Mouse (Mus musculus) 3T3-L1 (cell line): ENCODE data around the gene Sec61b.

Source experiments
- DNase-seq: peaks from one replicate; pipeline ENCODE4 v3.0.0-alpha.2; 2015; ENCODE audit warnings: low read depth, low spot score

Gene Sec61b

GRCm38 (mm10) chr4:47473968-47474729, at the start of gene Sec61b, which contains the start of gene Alg2:
Gene Sec61b, plus strand, starts transcription at chr4:47474658.
Gene Alg2, minus strand, starts transcription at chr4:47474333.
- DNase-seq = peak; percentile 98

DNA sequence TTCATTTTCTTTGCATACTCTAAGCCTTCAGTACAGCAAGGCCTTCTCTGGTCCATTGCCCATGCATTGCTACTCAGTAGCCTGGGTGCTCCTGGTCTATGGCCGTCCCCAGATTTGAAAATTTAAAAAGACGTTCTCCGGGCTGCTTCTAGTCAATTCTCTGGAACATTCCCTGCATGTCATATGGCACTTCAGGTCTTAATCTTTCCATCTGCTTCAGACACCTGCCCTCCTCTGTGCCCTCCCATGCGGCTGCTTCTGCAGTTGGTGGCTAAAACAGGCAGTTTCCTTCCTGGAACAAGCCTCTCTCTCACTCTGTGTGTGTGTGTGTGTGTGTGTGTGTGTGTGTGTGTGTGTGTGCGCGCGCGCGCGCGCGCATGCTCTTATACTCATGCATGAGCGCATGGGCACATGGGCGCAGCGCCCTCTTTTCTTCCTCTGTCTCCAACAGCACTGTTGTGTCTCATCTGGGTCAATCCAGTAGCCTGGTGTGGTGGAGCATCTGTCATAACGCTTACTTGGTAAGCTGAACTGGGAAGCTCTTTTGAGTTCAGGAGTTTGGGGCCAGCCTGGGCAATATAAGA, 49.1 kb upstream of the Sec61b start:
- DNase-seq = no peak

DNA sequence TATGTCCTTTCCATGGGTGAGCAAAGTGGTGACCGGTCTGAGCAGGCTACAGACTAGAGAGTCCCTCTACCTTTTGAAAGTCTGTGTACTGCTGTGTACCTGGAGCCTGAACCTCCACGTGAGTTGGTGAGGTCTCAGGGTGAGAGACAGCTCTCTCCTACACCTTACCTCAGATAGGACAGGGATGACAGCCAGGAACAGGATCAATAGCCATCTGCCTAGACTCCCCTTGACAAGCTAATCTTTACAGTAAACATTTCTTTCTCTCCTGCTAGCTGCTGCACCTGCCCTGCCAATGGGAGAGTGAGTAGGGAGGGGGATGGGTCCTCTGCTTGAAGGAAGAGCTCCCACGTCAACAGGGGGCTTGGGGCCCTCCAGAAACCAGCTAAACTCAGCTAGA, 46.9 kb upstream of the Sec61b start:
- no peak for DNase-seq

- peak; percentile 30 for DNase-seq
Observed at GRCm38 (mm10) chr4:47430557-47430956, 43.9 kb upstream of the Sec61b start.

- DNase-seq = no peak
Observed at GRCm38 (mm10) chr4:47431081-47431480, 43.4 kb upstream of the Sec61b start.

DNA sequence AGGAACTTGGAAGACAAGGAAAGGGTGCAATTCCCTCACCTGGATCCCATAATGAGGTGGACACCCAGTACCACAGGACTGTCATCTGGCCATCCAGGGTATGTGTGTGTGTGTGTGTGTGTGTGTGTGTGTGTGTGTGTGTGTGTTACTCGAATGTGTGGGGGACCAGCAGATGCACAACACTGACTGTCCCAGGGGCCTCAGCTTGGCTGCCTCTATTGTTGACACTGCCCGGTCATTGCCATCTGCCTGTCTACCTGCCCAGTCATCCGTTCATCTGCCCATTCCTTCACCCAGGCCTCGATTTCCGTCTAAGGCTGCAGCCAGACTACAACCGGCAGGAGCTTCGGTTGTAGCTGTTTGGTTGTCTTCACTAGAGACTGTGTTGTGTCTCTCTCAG, 41.7 kb upstream of the Sec61b start:
- no peak for DNase-seq

DNA sequence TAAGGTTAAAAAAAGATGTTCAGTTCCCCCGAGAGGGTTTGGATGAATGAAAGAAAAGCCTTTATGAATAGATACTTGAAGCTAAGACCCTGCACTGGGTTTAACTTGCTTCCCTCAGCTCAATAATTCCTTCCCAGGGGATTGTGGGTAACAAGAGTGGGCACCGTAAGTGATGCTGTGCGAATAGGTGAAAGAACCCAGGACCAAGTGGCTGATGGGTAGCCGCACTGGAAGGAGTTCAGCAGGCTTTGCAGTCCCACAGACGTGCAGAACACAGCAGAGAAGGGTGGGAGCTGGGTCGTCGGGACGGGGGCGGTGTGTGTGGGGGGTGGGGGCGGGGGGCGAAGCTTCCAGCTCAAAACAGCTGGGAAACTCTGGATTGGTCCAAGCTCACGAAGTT, 39.3 kb upstream of the Sec61b start:
- DNase-seq = no peak

GRCm38 (mm10) chr4:47435566-47436360, 38.7 kb upstream of the Sec61b start:
- no peak for DNase-seq

- peak; percentile 94 for DNase-seq
Observed at GRCm38 (mm10) chr4:47437365-47438340, 36.8 kb upstream of the Sec61b start.

DNA sequence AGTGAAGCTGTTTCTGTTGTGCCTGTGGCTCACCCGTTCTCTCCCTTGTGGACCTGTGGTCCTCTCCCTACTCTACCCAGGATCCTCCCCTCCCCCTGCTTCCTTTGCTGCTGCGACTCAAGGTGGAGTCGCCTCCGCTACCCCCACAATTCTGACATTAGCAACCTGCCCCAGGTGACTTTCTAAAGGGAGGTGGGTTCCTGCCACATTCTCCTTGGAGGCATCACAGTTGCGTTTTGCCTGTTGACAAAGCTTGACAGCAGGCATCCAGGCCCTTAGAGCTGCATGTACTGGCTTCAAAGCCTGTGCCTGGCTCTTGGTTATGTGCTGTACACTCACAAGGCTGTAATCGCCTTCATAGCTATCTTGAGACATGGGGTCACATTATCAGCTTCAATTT, 35.5 kb upstream of the Sec61b start:
- DNase-seq = no peak

DNA sequence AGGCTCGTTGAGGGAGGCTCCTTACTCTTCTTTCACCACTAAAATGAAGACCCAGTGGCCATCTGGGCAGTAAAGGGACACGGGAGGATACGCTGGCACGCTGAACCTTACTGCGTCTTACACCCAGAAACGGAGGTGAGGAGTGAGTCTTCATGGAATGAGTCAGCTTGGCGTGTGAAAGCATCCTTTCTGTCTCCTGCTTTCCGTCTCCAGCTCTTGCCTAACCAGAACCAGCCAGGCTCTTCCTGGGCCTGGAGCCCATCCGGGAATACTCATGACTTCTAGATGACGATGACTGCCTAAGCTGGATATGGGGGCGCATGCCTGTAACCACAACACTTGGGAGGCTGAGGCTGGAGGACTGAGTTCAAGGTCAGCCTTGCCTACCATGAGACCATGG, 33.5 kb upstream of the Sec61b start:
- no peak for DNase-seq

DNA sequence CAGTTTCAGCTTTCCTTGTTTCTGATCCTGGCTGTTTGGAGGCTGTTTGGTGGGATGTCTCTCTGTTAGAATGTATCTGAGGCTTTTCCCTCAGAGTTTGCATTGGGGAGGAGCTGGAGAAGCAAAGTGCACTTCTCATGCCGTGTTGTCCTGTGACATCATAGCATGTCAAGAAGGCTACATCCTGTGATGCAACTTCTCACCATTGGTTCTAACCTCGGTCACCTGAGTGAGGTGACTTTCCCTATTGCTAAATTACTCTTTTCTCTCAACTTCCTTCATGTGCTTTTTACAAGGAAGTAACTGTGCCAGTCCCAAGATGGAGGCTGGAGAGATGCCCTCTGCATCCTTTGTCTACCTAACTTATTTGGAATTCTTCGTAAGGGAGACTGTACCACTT, 25.9 kb upstream of the Sec61b start:
- DNase-seq = no peak

DNA sequence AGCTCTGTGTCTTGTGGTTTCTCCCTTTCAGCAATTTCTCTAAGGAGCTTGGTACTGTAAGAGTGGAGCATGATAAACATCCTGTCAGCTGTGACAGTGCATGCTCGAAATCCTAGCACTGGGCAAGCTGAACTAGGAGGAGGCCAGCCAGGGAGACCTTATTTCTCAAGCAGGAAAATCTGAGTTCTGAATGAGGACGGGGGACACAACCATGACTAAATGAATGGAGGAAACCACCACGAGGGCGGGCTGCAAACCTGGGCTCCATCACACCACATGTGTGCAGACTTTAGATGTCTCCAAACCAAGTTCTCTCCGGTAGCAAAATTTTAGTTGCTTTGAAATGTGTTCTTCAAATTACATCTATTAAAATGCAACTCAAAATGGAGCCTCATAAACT, 25.3 kb upstream of the Sec61b start:
- no peak for DNase-seq

- DNase-seq = no peak
Observed at GRCm38 (mm10) chr4:47449586-47450522, 24.6 kb upstream of the Sec61b start.

DNA sequence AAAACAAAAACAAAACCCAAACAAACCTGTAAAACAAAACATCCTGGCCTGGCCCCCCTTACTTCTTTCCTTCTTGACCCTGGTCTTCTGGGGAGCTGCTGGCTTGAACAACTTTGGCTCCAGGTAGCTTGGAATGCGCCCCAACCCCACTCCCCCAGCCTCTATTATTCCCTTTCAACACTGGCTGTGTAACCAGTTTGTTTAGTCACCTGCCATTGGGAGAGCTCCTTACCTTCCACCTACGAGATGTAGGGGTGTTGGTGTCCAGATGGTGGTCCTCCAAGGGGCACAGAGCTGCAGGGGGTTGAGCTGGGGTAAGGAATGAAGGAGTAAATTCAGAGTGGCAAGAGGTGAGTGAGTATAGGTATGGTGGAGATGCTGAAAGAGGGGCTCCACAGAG, 7.3 kb upstream of the Sec61b start:
- no peak for DNase-seq

- peak; percentile 48 for DNase-seq
Observed at GRCm38 (mm10) chr4:47473586-47473967, 881 bp upstream of the Sec61b start.

DNA sequence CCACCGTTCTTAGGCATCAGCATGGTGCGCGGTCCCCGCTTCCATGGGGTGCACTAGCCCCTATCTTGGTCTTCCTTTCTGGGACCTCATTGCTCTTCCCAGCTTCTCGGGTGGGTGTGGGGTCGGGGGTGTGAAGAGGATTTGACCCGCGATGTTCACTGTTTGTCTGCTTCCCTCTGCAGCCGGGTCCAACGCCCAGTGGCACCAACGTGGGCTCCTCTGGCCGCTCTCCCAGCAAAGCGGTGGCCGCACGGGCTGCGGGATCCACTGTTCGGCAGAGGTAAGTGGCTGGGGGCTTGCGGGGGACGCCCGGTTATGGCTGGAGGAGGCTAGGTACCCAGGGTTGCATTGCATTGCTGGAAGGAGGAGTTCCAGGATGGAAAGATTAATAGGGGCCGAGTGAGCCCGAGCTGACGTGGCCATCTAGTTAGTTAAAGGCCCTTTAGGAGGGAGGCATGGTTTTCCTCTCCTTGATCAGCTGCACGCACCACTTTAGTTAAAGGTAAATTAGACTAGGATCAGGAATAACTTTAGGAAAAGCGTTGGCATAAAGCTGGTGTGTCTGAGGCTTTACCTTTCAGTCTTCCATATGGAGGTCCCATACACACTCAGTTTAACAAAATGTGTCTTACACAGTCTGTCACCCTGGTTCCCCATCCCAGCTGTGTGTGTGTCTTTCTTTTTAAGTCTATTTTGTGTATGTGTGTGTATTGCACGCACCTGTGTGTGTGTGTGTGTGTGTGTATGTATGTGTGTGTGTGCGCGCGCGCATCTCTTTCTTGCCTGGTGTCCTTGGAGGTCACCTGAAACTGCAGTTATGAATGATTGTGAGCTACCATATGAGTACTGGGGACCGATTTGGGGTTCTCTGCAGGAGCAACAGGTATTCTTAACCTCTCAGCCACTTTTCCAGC, 529 bp downstream of the Sec61b start:
- DNase-seq = peak; percentile 38

DNA sequence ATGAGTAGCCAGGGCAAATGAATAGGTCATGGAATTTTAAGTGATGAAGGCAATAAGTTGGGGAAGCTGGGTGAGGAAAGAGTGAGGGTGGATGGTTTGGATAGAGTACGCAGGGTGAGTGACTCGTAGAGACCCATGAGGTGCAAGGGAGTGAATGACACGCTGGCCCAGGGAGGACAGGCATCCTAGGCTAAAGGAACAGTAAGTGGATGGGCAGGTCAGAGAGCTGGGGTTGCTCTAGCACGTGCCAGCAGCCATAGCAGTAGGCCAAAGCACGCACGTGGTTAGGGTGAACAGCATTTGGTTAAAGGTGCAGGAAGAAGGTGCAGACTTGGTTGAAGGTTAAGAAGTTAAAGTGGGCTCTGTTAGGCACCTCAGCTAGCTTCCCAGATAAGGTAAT, 3.1 kb downstream of the Sec61b start:
- DNase-seq = no peak

DNA sequence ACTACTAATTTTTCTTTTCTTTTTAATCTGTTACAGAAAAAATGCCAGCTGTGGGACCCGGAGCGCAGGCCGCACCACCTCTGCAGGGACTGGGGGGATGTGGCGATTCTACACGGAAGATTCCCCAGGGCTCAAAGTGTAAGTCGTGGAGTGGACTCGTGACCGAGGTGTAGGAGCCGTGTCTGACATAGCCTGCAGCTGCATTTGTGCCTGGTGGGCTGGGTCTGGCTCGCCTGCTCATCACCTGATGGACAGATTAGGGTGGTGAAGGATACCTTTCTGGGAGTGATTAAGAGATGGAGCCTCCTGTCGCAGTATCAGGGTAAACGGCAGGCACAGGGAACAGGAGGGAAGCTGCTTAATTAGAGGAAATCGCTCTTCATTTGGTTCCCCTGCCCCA, 5.6 kb downstream of the Sec61b start:
- no peak for DNase-seq
